Mouse (Mus musculus) lung, postnatal 25 days (tissue): ENCODE results near the gene Defa34.
"Not testable (repeated sequence)": the region's sequence is repeated elsewhere in the genome, so short reads cannot be mapped to it uniquely, and the experiment has no call there.

Experiments used
- DNase-seq: peaks from one replicate; pipeline ENCODE4 v3.0.0; 2022; ENCODE audit warnings: low spot score

Defa34 gene

GRCm38 (mm10) chr8:21665497-21665896 lies at the start of gene Defa34:
Gene Defa34, plus strand, starts transcription at chr8:21665797.
- not testable (repeated sequence) for DNase-seq

GRCm38 (mm10) chr8:21617883-21618282 lies 47.7 kb upstream of the Defa34 start, which contains the start of gene Defa26:
Gene Defa26, plus strand, starts transcription at chr8:21618183.
- DNase-seq: not testable (repeated sequence)

GRCm38 (mm10) chr8:21655480-21655879 lies 10.1 kb upstream of the Defa34 start, which contains the start of gene Defa17:
Gene Defa17, plus strand, starts transcription at chr8:21655780.
- not testable (repeated sequence) for DNase-seq

- DNase-seq: not testable (repeated sequence)
Measured at GRCm38 (mm10) chr8:21703545-21703944, 37.9 kb downstream of the Defa34 start, which contains the start of gene AY761184. Gene AY761184, minus strand, starts transcription at chr8:21703645.
